Mouse (Mus musculus) c-Kit-positive CD71-negative TER-119-negative erythroid progenitor cells, embryonic 14.5 days (primary cell): ENCODE measurements around the gene Ubox5.

Experiments used
- DNase-seq: peaks from one replicate; pipeline ENCODE4 v3.0.0-alpha.2; 2013; ENCODE audit warnings: low read depth

Ubox5 gene

DNA sequence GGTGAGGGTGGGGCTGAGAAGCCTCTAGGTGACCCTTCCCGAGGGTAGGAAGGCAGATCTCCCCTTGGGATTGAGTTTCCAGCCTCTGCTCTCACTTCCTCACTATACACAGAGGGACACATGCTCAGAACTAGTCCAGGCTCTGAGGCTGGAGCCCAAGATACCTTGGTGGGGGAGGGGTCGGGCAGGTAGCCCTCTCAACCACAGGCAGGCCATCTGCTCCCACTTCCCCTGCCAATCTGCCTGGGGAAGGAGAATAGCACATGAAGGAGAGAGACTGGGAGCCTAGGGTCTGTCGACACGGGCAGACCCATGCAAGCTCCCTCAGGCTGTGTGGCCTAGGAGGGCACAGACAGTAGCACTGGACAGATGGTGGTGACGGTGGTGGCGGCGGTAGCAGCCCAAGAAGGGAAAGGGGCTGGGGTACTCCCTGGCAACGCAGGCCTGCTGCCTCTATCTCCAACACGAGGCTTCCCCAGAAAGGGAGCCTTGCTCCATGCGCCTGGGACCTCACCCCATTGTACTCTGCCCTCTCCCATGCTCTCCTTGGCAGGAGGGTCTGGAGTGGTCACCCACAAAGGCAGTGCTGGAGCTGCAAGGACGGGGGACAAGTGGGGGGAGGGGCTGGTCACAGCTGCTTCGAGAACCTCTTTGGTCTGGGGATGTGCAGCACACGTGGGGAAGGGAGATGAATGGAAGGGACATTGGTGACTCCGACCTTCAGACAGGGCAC, 4.3 kb upstream of the Ubox5 start:
- DNase-seq: no peak

DNA sequence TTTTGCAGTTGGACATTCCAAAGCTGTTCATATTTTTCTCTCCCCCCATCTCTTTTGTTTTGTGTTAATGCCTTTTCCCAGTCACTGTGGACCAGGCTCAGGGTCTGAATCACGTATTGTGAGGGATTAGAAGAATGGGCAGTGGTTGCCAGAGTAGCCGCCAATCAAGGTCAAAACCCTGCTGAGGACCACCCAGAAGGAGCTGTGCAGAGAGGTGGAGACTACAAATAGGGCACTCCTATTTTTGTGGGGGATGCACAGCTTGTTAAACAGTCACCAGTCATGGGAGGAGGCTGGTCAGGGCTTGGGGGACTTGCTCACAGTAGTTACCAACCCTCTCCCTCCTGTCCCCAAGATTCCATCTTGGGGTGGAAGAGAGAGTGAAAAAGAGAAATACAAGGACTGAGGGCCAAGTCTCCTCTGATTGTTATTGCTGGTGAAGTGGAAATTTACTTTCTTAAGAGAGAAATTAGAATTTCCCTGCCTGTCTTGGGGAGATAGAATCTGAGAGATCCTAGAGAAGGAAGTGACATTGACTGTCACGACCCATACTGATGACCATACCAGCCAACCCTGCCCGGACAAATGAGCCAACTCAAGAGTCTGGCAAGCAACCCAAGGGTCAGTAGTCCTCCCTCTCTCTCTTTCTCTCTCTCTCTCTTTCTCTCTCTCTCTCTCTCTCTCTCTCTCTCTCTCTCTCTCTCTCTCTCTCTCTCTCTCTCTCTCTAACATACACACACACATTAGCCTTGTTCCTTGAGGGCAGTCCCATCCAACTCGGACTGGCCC, 3.2 kb upstream of the Ubox5 start:
- no peak for DNase-seq

DNA sequence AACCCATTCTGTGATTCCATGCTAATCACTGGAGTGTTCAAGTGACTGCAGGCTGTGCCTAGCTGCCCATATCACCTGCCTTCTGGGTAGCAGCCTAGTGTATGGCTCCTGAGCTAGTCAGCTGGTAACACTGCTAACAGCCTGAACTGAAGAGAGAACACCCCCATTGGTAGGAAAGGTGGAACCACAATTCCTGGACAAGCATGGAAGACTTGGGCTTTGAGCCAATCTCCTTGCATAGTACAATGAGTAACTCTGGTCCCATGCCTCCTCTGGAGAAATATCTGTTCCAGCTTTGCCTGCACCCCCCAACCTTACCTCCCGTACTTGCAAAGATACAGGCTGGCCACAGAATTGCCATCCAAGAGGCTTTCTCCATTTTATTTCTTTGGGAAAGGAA, 2.6 kb upstream of the Ubox5 start:
- no peak for DNase-seq

DNA sequence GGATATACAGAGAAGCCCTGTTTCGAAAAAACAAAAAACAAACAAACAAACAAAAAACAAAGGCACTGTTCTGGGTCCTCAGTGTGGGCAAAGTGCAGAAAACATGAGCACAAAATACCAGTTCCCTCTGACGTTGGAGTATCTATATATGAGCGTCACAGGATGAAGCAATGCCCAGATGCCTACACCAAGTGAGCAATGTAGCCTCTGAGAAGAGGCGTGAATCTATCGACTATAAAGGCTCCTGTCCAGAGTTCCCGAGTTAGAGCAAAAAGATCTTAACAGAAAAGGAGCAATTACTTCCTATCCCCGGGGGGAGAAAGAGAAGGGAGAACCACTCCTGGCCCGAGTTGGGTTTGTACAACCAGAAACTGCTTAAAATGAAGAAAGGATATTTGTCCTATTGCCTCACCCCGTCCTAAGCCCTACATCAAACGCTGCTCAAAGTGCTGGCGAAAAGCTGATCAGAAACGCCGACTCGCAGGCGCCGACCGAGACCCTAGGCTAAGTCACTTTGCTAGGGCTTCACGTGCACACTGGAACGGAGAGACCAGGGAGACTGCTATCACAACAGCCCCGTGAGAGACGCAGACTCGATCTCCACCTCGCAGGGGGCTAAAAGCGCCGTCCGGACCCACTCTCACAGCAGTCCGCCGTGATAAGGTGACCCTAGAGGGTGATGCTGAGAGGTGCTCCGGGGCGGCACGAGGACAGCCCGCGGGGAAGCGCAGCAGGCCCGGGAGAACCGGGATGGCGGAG, 579 bp downstream of the Ubox5 start:
- DNase-seq: no peak

DNA sequence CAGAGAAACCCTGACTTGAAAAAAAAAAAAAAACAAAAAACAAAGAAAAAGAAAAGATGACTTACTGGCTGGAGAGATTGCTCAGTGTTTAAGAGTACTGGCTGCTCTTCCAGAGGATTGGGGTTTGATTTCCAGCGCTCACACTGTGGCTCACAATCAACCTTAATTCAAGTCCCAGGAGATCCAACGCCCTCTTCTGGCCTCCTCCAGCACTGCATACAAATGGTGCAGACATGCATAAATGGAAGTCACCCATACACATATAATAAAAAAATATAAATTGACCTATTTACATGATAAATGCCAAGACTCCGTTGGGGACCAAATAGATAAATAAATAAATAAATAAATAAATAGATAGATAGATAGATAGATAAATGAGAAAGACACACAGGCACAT, 1.4 kb downstream of the Ubox5 start:
- DNase-seq: no peak

DNA sequence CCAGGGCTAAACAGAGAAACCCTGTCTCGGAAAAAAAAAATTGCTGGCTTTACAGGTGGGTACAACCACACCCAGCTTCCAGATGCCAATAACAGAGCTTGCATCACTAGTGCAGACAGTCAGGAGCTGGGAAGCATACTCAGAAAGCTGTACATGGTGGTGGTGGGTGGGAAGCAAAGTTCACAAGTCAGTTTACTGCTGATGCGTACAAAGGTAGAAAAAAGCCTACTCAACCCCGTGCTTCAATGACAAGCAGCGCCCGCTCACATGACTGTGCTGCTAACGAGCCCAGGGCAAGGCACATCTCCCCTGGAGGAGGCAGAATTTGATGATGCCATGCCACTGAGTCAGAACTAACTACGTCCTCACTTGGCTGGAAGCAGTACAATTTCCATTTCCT, 10.9 kb downstream of the Ubox5 start:
- no peak for DNase-seq

DNA sequence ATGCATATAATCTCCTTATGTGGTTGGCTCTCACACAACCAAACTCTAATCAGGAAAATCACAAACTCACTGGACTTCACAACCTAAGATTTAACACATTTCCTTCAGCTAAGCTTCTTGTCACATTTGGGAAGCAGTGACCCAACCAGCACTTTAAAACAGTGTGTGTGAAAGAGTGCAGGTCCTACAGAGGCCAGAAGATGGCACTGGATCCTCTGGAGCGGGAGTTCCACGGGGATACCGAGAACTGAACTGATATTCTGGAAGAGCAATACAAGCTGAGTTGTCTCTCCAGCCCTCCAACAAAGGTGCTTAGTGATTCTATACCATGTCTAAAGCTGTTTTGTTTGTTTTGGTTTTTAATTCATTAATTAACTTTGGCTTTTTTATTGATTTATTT, 16.7 kb downstream of the Ubox5 start:
- no peak for DNase-seq

DNA sequence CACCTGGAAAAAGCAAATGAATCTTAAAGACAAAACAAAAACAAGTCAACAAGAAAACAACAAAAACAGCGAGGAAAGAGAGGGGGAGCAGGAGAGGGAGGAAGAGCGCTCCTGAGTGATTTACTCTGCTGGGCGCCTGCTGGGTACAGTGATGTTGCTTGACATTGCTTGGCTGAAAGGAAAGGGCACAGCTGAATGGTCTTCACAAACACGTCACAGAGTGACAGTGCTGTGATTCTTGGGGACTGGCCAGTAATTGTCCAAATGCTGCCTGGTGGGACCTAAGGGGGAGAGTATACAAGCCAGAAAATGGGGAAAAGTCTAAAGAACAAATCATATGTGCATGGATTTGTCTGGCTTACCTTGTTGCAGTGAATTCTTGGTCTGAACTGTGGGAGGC, 27.6 kb downstream of the Ubox5 start:
- DNase-seq: no peak

DNA sequence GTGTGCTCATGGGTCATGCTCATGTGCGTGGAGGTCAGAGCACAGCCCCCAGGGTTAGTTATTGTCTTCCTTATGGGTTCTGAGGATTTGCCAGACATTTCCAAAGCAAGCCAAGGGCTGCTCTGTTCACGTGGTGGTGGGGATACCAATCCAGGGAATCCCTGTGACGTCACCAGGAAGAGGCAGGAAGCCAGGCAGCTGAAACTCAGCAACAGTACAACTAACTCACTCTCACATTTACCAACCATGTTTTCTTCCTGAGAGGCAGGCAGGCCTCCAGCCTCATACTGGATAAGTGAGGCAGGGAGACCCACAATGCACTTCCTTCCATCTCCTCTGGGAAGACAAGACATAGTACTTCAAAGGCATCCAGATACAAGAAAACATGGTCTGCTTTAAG, 31.4 kb downstream of the Ubox5 start:
- no peak for DNase-seq

DNA sequence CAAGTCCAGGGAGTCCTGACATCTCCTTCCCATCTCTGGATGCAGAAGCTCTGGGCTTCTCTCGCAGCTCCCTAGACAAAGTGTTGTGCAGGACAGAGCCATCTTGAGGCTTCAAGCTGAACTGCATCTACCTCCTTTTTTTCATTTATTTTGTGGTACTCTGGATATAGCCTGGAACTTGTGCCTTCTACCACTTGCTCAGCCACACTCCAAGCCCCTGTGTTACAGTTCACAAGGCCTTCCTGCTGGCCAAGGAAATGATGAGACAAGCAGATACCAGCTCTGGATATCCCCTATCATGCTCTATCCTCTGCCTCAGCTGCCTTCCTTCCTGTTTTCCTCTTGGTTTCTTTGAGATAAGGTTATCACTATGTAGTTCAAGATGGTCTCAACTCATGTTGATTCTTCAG, 32.2 kb downstream of the Ubox5 start:
- DNase-seq: no peak

DNA sequence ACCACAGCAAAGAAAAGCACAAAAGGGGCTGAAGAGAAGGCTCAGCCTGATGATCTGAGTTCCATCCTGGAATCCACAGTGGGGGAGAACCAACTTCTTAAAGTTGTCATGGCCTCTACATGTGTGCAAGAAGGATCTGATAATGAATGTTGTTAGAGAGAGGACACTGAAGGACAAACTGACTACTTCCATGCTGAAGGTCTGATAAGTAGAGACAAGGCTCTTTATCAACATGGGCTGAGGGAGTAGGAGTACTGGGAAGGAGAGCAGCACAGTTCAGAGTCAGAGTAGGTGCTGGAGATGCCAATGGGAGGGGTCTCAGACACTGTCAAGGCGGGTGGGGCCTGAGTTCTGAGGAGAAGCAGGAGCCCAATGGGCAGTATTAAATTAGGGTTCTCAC, 34.2 kb downstream of the Ubox5 start:
- DNase-seq: no peak

DNA sequence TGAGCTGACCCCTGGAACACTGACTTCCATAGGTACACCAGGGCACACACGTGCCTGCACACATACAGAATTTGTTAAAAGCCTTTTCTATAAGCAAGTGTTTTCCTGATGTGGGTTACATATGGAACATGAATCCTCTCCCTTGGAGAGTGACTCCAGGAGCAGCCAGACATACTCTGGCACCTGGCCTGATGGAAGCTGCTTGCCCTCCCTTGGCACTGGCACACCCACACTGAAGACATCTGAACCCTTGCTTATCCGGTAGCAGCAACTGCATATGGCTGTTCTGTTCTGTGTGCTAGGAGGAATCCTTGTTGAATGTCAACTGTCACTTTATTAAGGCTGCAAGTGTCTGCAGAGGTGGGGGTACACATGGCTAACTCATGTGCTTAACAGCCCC, 38.8 kb downstream of the Ubox5 start:
- DNase-seq: no peak

DNA sequence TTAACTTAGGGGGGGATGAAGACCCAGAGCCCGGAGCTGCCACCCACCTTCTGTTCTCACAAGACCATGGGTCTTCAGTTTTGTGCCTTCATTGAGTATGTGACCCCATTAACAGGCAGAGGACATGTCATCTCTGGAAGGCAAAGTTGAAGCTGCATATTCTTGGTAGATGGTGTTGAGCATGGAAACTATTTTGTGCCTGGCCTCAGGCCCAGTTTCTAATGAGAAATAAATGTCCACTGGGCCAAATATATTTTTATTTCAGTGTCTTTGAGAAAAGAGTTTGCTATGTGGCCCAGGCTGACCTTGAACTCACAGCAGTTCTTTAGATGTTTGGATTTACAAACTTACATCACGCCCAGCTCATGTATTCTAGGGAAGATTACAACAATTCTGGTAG, 40.1 kb downstream of the Ubox5 start:
- DNase-seq: no peak

DNA sequence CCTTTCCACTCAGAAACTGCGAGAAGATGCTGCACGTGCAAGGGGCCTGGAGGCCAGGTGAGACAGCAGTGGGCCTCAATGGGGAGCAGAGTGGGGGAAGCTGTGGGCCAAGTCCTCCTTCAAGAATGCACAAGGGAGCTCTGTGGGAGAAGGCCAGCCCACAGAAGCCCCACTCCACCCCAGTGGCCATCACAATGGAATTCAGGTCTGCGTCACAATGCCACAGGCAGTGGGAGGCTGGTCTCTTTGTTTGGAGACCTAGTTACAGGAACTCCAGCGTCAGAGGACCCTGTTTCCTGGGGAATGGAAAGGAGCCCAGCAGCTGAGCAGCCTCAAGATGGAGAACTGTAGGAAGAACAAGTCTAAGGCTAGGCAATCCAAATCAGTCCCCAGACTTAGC, 40.7 kb downstream of the Ubox5 start:
- no peak for DNase-seq

DNA sequence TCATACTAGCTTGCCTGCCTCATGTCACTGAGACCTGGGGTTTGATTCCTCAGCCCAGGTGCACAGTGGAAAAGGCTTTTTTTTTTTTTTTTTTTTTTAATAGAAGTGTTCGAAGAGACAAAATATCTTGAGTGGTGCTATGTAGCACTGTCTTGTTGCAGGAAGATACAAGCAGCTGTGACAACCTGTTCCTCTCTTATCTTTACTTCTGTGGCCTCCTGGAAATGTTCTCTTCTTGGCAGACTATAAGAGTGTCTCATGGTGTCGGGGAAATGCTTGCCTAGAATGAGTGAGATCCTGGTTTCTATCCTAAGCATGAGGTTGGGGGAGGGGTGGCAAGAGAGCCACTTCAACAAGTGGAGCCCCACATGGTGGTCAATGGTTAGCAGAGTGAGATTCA, 41.5 kb downstream of the Ubox5 start:
- no peak for DNase-seq

DNA sequence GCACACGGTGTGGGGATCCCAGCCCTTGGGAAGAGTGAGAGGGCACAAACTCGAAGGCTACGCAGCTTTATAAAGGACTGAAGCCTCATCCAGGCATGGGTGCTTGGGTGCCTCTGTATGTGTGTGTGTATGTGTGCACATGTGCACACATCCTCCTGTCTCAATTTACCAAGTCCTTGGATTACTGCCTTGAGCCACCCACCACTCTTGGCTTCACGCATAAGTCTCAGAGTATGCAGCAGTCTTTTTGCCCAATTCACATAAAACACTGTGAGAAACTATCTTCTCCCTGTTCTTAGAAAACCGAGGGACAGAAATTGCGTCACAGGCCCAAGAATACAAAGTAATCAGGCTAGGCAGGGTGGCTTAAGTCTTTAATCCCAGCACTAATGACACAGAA, 43.8 kb downstream of the Ubox5 start:
- DNase-seq: no peak

DNA sequence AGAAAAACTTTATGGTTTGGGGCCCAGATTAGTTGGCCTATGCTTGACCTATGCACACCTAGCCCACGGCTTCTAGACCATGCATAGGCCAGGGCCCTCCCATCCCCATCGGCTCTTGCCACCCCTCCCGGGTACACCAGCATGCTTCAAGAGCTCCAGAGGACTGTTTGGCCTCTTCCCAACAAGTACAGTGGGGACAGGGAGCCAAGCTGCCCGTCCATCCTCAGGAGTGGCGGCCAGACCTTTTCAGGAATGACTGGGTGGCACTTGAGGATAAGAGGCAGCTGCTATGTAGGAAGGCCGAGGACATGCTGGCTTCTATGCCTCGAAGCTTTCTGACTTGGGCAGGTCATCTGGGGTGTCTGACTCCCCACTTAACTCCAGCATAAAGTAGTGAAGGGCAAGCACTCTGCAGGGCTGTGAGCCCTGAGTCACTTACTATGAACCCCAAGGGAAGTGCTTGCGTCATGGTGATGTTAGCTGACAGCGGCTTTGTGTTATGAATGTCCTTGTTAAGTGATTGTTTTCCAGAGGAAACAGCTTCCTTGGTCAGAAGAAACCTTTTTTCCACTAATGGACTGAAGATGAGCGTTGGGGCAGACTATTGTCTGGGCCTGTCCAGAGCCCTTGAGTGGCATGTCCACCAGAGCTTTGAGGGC, 45.8 kb downstream of the Ubox5 start:
- no peak for DNase-seq

DNA sequence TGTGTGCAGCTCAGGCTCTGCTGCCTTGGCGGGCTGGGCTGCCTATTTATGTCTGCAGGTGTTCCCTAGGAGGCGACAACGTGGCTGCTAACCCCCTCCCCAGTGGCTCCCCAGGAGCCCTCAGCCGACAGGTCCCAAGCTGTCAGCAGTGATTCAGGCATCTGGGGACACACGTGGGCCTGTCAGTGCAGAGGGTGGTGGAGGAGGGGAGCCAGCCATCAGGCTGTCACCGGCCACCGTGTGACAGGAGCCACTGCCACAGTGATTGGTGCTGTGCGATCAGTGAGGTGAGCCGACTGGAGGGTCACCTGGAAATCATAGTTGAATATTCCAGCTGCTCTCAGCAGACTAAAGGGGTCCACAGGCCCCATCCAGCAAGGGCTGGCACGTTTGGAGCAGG, 47.3 kb downstream of the Ubox5 start, which contains the start of gene Avp:
Gene Avp, minus strand, starts transcription at position 3 of the 400 bp plus-strand sequence.
- DNase-seq: no peak

DNA sequence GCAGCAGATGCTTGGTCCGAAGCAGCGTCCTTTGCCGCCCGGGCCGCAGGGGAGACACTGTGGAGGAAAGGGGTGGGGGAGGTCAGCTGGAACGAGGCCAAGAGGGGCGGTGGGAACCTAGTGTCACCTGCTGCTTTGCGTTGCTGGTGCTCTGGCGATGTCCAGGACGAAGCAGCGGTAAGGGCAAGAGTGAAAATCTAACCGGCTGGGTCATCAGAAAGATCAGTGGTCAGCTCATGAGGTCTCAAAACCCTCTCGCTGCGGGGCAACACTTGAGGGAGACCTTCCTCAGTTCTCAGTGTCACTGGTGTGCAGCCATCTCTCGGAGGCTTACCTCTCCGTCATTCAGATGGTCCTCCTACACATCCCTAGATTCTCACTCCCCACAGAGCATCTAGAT, 48.6 kb downstream of the Ubox5 start:
- no peak for DNase-seq

DNA sequence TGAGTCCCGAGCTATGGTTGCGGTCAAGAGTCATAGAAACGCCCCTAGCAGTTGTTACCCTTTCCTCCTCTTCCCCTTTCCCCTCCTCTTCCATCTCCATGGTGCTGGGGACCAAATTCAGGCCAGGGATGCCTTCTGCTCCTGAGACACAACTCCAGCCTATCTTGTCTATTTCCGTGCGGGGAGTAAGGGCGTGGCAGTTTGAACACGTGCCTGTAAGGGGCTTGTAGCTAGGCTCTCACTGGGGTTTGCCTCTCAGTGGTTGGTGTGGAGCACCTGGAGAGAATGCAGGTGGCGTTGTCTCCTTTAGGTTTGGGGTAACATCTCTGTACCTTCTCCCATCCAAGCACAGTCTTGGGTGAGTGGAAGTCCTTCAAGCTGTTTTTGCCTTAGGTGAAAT, 50.0 kb downstream of the Ubox5 start:
- no peak for DNase-seq

DNA sequence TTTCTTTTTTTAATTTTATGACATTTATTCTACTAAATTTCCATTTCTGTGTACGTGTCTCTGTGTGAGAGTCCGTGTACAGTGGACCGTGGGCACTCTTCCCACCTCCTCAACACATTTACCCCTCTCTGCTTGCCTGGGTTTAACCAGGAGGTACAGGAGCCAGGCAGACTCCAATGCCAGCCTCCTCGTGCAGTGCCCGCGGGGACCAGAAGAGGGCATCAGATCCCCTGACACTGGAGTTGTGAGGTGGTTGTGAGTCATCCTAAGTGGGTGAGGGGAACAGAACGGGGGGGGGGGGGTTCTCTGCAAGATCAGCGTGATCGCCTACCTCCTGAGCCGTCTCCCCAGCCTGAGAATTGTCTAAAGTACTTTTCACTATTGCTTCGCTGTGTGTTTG, 51.7 kb downstream of the Ubox5 start:
- DNase-seq: peak; percentile 50

DNA sequence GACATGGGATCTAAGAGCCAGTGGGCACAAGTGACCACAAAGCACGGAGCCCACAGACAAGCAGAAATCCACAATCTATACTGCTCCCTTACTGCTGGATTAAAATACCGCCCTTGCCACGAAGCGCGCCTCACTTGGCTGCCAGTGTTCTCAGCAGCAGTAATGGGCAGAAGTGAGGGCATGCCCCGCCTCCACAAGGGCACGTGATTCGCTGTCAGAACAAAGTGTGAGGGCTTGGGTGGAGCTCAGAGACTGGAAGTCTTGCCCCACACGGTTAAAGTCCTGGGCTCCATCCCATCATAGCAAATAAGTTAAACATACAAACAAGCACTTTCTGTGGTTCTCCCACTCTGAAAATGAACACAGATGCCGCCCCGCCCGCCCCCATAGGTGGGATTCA, 52.2 kb downstream of the Ubox5 start:
- DNase-seq: peak; percentile 51

DNA sequence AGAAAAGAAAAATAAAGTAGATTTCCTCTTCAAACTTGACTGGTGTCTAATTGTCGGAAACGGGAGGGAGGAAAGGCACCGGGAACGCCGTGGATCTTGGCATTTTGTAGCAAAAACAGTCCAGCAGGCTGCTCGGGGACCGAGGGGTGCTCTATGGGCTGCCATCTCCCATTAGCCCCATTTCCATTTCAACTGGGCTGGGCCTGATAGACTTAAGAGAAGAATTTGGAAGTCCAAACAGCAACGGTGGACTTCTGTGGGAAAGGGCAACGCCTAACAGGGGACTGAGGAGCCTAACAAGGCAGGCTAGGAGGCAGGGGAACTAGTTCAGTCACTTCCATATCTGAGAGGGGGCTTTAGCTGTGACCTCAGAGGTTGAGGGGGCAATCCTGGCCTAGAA, 52.8 kb downstream of the Ubox5 start:
- no peak for DNase-seq
